Mouse (Mus musculus): Measurements from ENCODE around the gene Smdt1. TPM values are rescaled to one million over a fixed set of nuclear protein-coding genes. Genes with fewer than 3 reads are reported as not detected.
"Not testable (repeated sequence)": the region's sequence is repeated elsewhere in the genome, so short reads cannot be mapped to it uniquely, and the experiment has no call there.

Smdt1 gene
- total RNA-seq, 2 experiments from 2014 or later, result 52.8 to 202 TPM

GRCm38 (mm10) chr15:82362234-82362633 is 23.5 kb downstream of the Smdt1 start:
- ATAC-seq (replicated peaks; ENCODE audit: low FRiP score, poor library complexity, severe bottlenecking), result no peak

- not testable (repeated sequence) for ATAC-seq (replicated peaks; ENCODE audit: low FRiP score, poor library complexity, severe bottlenecking)
These were observed 25.0 kb downstream of the Smdt1 start for GRCm38 (mm10) chr15:82363801-82364200.

DNA sequence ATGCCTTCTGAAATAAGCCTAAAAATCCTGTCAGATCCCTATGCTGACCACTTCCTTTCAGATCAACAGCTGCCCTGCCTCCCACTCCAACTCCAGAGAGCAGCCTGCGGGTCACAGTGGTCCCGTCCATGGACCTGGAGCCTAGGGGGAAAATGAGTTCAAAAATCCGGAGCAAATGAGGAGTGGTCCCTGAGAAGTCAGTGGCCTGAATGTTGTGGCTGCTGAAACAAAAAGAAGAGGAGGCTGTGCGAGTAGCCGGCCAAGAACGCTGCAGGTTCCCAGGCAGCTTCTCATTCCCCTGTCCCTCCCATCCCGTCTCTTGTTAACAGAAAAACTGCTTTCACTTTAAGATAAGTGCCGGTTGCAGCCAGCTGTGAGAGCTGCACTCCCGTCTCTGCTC is 25.8 kb downstream of the Smdt1 start:
- ATAC-seq (replicated peaks; ENCODE audit: low FRiP score, poor library complexity, severe bottlenecking), result not testable (repeated sequence)

DNA sequence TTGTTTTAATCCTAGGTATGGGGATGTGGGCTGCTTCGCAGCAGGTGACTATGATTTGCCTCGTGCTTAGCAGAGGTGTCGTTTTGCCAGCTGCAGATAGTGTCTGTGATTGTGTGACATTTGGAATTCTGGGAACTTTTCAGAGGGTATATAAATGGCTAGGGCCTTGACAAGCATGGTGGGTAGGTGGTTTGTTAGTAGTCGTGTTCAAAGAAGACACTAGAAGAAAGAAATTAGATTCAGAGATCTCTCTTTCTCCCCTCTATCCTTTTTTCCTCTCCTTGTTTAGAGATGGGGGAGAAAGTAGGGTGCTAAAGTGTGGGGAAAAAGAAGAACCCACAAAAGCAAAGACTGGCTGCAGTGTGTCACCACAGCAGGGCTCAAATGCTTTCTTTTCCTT is 29.4 kb downstream of the Smdt1 start:
- no peak for ATAC-seq (replicated peaks; ENCODE audit: low FRiP score, poor library complexity, severe bottlenecking)

GRCm38 (mm10) chr15:82368851-82369250 is 30.1 kb downstream of the Smdt1 start:
- ATAC-seq (replicated peaks; ENCODE audit: low FRiP score, poor library complexity, severe bottlenecking), result no peak

DNA sequence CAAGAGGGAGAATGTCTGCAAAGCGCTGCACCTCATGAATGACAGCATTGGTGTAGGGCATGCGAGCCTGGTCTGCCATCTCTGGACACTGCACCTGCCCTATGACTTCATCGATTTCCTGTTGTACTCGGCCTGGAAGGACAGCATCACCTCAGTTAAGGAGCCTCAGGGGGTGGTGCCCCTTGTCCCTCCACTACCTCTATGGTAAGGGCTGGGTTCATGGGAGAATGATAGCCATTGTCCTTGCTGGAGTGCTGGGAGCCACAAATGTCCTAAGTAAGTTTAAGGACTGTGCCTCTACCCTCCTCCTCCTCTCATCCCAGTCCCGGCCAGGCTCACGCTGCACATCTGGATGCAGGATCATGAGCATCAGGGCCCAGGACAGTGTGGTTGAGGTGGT is 33.7 kb downstream of the Smdt1 start:
- no peak for ATAC-seq (replicated peaks; ENCODE audit: low FRiP score, poor library complexity, severe bottlenecking)

GRCm38 (mm10) chr15:82372991-82373390 is 34.2 kb downstream of the Smdt1 start:
- ATAC-seq (replicated peaks; ENCODE audit: low FRiP score, poor library complexity, severe bottlenecking), result no peak

- ATAC-seq (replicated peaks; ENCODE audit: low FRiP score, poor library complexity, severe bottlenecking), result no peak
These were observed 35.7 kb downstream of the Smdt1 start for GRCm38 (mm10) chr15:82374437-82374836.

DNA sequence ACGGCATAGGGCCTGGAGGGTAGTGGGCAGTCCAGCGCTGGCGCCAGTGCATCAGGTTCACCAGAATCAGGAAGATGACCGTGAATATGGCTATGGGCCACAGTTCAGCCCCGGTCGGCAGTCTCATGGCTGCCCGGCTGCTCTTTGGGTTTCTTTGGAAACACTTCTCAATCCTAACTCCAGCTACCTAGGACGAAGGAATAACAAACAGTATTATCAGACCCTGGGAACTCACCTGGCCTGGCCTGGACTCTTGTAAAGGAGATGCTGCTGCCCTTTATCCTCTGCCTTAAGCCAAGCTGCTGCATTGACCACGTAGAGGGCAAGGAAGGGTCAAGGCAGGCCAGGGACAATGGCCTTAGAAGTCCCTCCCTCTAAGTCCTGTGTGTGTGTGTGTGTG is 37.1 kb downstream of the Smdt1 start:
- no peak for ATAC-seq (replicated peaks; ENCODE audit: low FRiP score, poor library complexity, severe bottlenecking)

DNA sequence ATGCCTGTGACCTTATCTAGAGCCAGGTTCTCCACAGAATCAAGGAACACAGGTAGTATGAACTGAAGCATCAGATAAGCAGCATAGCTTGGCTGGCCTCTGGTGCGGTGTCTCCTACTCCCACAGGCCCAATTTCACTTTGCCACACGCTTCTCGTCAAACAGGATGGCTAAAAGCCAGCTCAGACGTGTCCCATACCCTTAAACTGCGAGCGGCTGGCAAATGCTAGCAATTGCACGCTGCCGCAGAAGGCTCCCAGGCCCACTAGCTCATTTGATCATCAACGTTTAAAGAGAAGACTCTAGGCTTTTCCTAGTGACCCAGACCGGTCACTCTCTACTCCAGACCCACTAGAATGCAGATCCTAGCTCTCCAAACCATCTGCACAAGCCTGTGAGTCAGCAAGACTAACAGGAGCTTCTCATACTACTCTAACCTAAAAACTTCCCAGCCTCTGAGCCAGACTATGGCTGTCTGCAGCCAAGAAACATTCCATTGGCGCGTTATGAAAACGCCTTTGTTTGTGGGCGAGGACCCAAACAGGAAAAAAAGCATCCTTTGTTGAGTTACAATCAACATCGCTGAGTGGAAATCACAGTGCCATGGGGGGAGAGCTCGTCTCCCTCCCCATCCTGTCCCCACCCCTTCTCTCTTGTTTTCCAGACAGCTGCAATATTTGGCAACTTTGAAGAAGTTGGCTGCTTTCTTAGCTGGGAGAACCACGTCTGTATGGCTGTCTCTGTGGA is 37.8 kb downstream of the Smdt1 start:
- ATAC-seq (replicated peaks; ENCODE audit: low FRiP score, poor library complexity, severe bottlenecking), result no peak

GRCm38 (mm10) chr15:82377701-82378100 is 38.9 kb downstream of the Smdt1 start:
- ATAC-seq (replicated peaks; ENCODE audit: low FRiP score, poor library complexity, severe bottlenecking), result no peak

DNA sequence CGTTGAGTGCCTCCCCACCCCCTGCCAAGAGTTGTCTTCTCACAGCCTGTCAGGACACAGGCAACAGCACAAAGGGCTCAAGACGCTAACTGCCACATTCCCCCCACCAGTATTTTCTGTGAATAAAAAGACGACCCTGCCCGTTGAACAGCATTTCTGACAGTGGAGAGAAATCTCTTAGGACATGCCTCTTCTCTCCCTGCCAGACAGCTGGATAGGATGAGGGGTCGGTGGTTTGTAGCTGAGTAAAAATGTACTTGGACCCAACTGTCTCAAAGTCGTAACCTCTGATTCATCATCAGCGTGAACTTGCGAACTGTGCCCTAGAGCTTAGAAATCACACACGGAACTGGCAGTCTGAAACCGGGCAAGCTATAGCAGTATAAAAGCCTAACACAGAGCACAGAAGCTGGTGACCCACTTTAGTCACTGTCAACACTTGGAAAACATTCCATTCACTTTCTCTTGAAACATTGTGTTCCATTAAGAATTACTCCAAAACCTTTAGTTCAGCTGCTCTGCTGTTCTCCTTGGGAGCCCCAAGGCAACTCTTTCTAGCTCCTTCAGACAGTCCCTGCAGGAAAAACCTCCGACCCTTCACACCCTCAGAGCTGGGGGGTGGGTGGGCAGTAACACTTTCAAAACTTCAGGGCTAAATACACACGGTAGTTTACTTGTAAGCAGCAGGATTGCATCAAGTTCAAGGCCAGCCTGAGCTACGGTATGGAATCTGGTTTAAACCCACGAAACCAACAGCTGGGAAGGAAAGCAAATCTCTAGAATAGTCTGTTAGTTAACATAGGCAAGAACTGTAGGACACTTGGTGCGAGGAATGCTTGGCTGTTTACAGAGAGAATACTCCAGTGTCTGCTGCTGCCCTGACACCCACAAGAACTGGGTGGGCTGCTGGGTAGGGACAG is 39.8 kb downstream of the Smdt1 start:
- ATAC-seq (replicated peaks; ENCODE audit: low FRiP score, poor library complexity, severe bottlenecking), result no peak

DNA sequence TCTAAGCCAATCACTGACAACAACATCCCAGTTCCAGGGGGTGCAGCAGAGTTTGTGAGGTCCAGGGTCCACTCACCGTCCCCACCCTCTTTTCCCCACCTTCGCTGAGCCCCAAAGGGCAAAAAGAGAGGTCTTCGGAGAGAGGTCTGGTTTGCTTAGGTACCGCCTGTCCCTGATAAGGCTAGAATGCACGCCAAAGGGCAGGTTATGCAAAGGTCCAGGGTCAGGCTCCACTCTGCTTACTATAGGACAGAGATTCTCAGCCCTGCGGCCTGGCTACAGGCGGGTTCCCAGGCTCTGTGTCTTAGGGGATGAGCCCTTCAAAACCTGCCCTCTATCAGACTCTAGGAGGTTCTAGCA is 40.7 kb downstream of the Smdt1 start:
- ATAC-seq (replicated peaks; ENCODE audit: low FRiP score, poor library complexity, severe bottlenecking), result no peak

GRCm38 (mm10) chr15:82379871-82380713 is 41.3 kb downstream of the Smdt1 start, which contains the start of gene Cyp2d22:
Gene Cyp2d22 (minus strand): TSS chr15:82380260.
- ATAC-seq (replicated peaks; ENCODE audit: low FRiP score, poor library complexity, severe bottlenecking), result no peak; the same call in 1 of the 2 replicates

DNA sequence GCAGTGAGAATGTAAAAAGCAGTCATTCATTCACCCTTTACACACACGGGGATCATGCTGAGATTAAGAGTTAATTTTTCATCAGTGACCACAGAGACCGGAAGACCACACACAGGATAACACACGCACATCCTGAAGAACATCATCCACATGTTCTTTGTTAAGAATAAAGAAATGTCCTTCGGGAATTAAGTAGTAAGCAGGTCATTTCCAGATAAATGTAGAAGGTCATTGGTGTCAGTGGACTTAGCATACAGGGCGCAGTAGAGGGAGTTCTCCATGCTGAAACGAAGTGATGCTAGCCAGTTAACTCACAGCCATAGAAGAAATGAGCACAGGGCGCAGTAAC is 41.9 kb downstream of the Smdt1 start:
- no peak for ATAC-seq (replicated peaks; ENCODE audit: low FRiP score, poor library complexity, severe bottlenecking)

- ATAC-seq (replicated peaks; ENCODE audit: low FRiP score, poor library complexity, severe bottlenecking), result no peak
These were observed 43.7 kb downstream of the Smdt1 start for GRCm38 (mm10) chr15:82382441-82382840.

DNA sequence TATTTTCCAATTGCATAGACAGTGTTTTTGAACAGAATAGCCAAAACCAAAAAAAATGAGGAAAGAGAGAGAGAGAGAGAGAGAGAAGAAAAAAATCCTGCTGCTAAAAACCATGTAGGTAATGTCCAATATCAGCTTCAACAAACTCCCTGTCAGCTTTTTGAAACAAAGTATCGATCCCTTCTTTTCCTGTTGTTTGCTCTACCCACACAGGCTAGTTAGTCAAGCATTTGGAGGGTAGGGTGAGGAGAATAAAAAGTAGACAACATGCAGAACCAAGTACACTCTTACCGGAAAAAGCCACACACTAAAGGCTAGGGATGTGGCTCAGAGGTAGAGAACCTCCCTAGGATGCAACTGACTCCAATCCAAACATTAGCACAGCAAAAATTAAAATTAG is 47.0 kb downstream of the Smdt1 start:
- no peak for ATAC-seq (replicated peaks; ENCODE audit: low FRiP score, poor library complexity, severe bottlenecking)

GRCm38 (mm10) chr15:82389916-82390315 is 51.2 kb downstream of the Smdt1 start:
- not testable (repeated sequence) for ATAC-seq (replicated peaks; ENCODE audit: low FRiP score, poor library complexity, severe bottlenecking)

GRCm38 (mm10) chr15:82393922-82394321 is 55.2 kb downstream of the Smdt1 start, which contains the start of gene Cyp2d11:
Gene Cyp2d11 (minus strand): TSS chr15:82394022.
- not testable (repeated sequence) for ATAC-seq (replicated peaks; ENCODE audit: low FRiP score, poor library complexity, severe bottlenecking)

DNA sequence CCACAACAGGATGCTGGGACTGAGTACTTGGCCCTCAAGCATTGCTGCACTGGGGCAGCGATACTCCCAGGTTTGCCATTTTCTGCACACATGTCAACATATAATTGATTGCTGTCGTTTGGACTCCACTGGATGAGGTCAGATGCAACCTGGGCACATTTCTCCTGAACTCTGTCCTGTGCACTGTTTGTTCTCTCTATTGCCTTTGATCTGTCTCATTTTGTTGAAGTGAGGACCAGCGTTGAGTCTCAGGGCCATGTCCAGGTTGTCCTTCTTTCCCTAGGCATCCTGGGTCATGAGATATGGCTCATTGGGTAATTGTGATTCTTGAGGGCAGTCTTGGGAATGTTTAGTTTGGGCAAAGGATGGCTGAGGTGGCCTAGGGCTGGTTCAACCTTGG is 57.2 kb downstream of the Smdt1 start:
- not testable (repeated sequence) for ATAC-seq (replicated peaks; ENCODE audit: low FRiP score, poor library complexity, severe bottlenecking)

Data from erythroid progenitor cell, adult 5-6 weeks (primary cell).